Mouse (Mus musculus) cerebellum, adult 2 months (tissue): Measurements from ENCODE around the gene Myoz2.

Source experiments
- CTCF ChIP-seq: fragments of 200-500 bp; IDR thresholded peaks from 2 replicates; pipeline ENCODE4 v1.5.1; 2011; ENCODE audit warnings: low read depth, mild to moderate bottlenecking, control low read depth, low read length, moderate library complexity, borderline replicate concordance; ENCODE audit not compliant: insufficient read depth
- POLR2A ChIP-seq: fragments of 200-500 bp; IDR thresholded peaks from 2 replicates; pipeline ENCODE4 v1.6.1; 2011; ENCODE audit warnings: low read length, control low read depth, borderline replicate concordance; ENCODE audit not compliant: insufficient read depth

DNA sequence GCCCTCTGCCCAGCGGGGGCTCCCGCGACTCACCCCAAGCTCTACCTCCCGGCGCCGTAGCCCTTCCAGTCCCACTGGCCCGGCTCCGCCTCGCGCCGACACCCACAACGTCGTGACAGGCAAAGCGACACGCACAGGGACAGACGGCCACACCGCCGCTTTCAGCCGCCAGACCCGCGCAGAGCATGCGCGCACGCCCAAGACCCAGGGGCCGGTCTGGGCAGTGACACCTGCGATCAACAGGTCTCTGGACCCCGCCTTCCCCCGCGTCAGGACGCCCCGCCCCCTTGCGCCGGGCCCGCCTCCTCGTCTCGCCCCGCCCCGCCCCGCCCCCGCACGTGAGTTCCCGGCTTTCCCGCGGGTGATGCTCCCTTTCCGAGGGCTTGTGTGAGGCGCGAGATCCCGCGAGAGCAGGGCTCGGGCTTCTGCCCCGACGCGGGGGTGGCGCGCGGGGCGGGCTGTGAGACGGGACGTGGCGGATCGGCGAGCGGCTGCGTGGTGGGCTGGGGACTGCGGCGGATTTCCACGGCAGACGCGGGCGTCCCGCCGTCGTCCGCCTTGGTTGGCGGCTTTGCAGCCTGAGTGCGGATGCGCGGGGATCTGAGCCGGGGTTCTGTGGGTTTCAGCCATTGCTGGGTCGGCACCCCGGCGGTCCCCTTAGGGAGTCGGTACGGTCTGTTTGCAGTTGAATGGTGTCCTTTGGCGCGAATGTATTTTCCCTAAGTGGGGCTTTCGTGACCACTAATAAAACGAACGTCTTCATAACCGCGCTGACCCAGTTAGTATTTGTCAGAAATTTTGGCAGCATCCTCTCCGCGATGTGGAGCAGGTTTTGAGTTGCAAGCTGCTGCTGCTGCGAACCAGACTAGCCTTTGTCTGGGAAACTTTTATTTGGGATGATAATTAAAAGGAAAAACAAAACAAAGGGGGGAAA lies 50.3 kb downstream of the Myoz2 start, which contains the start of gene Usp53:
- no peak for TF ChIP-seq CTCF
- peak; percentile 83 for TF ChIP-seq POLR2A
